Mouse (Mus musculus) bone marrow, adult 2 months (tissue): ENCODE data around the gene Gnat1. TPM values are rescaled to one million over a fixed set of nuclear protein-coding genes. Genes with fewer than 3 reads are reported as not detected.

Experiments used
- H3K27ac ChIP-seq: fragments of 200-500 bp; 2 replicates; pipeline ENCODE4 v1.5.1; 2012; ENCODE audit warnings: low read depth, mild to moderate bottlenecking, control low read depth, inconsistent platforms, low read length; ENCODE audit not compliant: control insufficient read depth, poor library complexity, insufficient read depth
- H3K4me1 ChIP-seq: fragments of 200-500 bp; 2 replicates; pipeline ENCODE4 v1.6.1; 2011; ENCODE audit warnings: low read length; ENCODE audit not compliant: control insufficient read depth, insufficient read depth
- H3K4me3 ChIP-seq: fragments of 200-500 bp; replicated peaks from 2 replicates; pipeline ENCODE3; 2011; ENCODE audit warnings: mild to moderate bottlenecking, low read depth, low read length, control low read depth; ENCODE audit not compliant: control insufficient read depth
- CTCF ChIP-seq: fragments of 200-500 bp; IDR thresholded peaks from 2 replicates; pipeline ENCODE4 v1.5.1; 2011; ENCODE audit warnings: low read length, control low read depth; ENCODE audit not compliant: control insufficient read depth, insufficient read depth
- POLR2A ChIP-seq: fragments of 200-500 bp; IDR thresholded peaks from 2 replicates; pipeline ENCODE4 v1.6.1; 2011; ENCODE audit warnings: low read depth, mild to moderate bottlenecking, control low read depth, low read length, borderline replicate concordance; ENCODE audit not compliant: control insufficient read depth
- WGBS: fragments of 180-500 bp; shearing (Covaris S2); methylation state at CpG from one replicate; pipeline ENCODE4 v1.1.7; 2018; 5-methylcytosine and 5-hydroxymethylcytosine counted together
- polyA plus RNA-seq: library from polyadenylated mRNA; stranded (reverse); fragments of >200 nt; gene quantifications from 2 replicates; pipeline ENCODE4 v1.2.4, GENCODE M21; 2011; ENCODE audit warnings: low replicate concordance; ENCODE audit not compliant: missing spikeins, insufficient read depth, insufficient read length

Gene Gnat1
- polyA plus RNA-seq, 1 experiment = not detected

- Histone ChIP-seq H3K27ac (no peak overlapping the region), H3K4me3 (no peak overlapping the region), H3K4me1 (no peaks in the 10 kb centered on the region)
- TF ChIP-seq CTCF (no peak), POLR2A (no peak)
- 85% methylated on average over 7 of the region's 7 CpGs for WGBS
Measured at GRCm38 (mm10) chr9:107650225-107650624, 29.3 kb downstream of the Gnat1 start.

- Histone ChIP-seq H3K4me3 (no peak overlapping the region), H3K27ac (no peak overlapping the region), H3K4me1 (no peaks in the 10 kb centered on the region)
- TF ChIP-seq CTCF = no peak
- TF ChIP-seq POLR2A = no peak
- WGBS = 68% methylated on average over 3 of the region's 3 CpGs
Measured at GRCm38 (mm10) chr9:107648767-107649166, 30.7 kb downstream of the Gnat1 start.

GRCm38 (mm10) chr9:107646975-107647374 is 32.5 kb downstream of the Gnat1 start:
- WGBS = 80% methylated on average over 6 of the region's 6 CpGs
- TF ChIP-seq POLR2A (no peak), CTCF (no peak)
- no peak overlapping the region for H3K4me3 ChIP-seq
- no peak overlapping the region for H3K27ac ChIP-seq
- H3K4me1 ChIP-seq = no peaks in the 10 kb centered on the region

- Histone ChIP-seq H3K4me1 (peaks cover 3% of the 10 kb centered on the region; the same call in 1 of the 2 replicates), H3K4me3 (no peak overlapping the region), H3K27ac (no peak overlapping the region)
- TF ChIP-seq CTCF (peak; percentile 93), POLR2A (no peak)
- WGBS = 13% methylated on average over 5 of the region's 5 CpGs
Measured at GRCm38 (mm10) chr9:107645577-107645976, 33.9 kb downstream of the Gnat1 start.

GRCm38 (mm10) chr9:107645153-107645510 is 34.4 kb downstream of the Gnat1 start:
- peaks cover 3% of the 10 kb centered on the region; the same call in 1 of the 2 replicates for H3K4me1 ChIP-seq
- no peak overlapping the region for H3K27ac ChIP-seq
- no peak for TF ChIP-seq POLR2A
- no peak for TF ChIP-seq CTCF
- H3K4me3 ChIP-seq = no peak overlapping the region
- WGBS = 30% methylated on average over 7 of the region's 7 CpGs

GRCm38 (mm10) chr9:107644495-107645152 is 34.9 kb downstream of the Gnat1 start:
- peak; percentile 96 for TF ChIP-seq CTCF
- peak; percentile 62; the same call in 1 of the 2 replicates for TF ChIP-seq POLR2A
- Histone ChIP-seq H3K4me1 (peaks cover 3% of the 10 kb centered on the region; the same call in 1 of the 2 replicates), H3K27ac (peak overlapping the region; percentile 8), H3K4me3 (peak overlapping the region; percentile 52)
- WGBS = 2% methylated on average over 35 of the region's 35 CpGs

- TF ChIP-seq CTCF (no peak), POLR2A (no peak)
- Histone ChIP-seq H3K27ac (no peak overlapping the region), H3K4me3 (no peak overlapping the region), H3K4me1 (peaks cover 3% of the 10 kb centered on the region; the same call in 1 of the 2 replicates)
- WGBS = 75% methylated on average over 13 of the region's 13 CpGs
Measured at GRCm38 (mm10) chr9:107643544-107644214, 35.8 kb downstream of the Gnat1 start.

GRCm38 (mm10) chr9:107641666-107642065 is 37.8 kb downstream of the Gnat1 start:
- Histone ChIP-seq H3K27ac (peak overlapping the region; percentile 78), H3K4me3 (no peak overlapping the region), H3K4me1 (peaks cover 3% of the 10 kb centered on the region; the same call in 1 of the 2 replicates)
- WGBS = 78% methylated on average over 8 of the region's 8 CpGs
- TF ChIP-seq POLR2A (no peak), CTCF (no peak)
